Mouse (Mus musculus): ENCODE measurements at regions not wholly inside any gene's neighbourhood (a gene's known extent, or its start where the extent isn't known, plus 50 kb on each side); places are given as distances from the start of the nearest gene placed in this dataset.
A peak's percentile ranks its signal among the peaks of the same experiment; 100 is the strongest.
"Not testable (repeated sequence)": the region's sequence is repeated elsewhere in the genome, so short reads cannot be mapped to it uniquely, and the experiment has no call there.

GRCm38 (mm10) chr2:71597956-71598355 lies 51.4 kb upstream of the Dlx2 start:
- Histone ChIP-seq H3K9me3 (no peaks in the 10 kb centered on the region), H3K27me3 (replicated peaks) (peaks cover 19% of the 10 kb centered on the region), H3K4me3 (replicated peaks) (no peak overlapping the region), H3K36me3 (replicated peaks; ENCODE audit: low read length) (no peaks in the 10 kb centered on the region), H3K4me1 (peaks cover 30% of the 10 kb centered on the region)
- TF ChIP-seq FLI1 (IDR thresholded peaks at IDR 0.05; ENCODE audit: low read length) (no peak), GATA1 (IDR thresholded peaks at IDR 0.05; ENCODE audit: borderline replicate concordance, low read length) (no peak)

- Histone ChIP-seq H3K4me1 (peaks cover 27% of the 10 kb centered on the region), H3K27me3 (replicated peaks) (peaks cover 17% of the 10 kb centered on the region), H3K9me3 (no peaks in the 10 kb centered on the region), H3K36me3 (replicated peaks; ENCODE audit: low read length) (no peaks in the 10 kb centered on the region), H3K4me3 (replicated peaks) (peak overlapping the region; percentile 75)
- TF ChIP-seq GATA1 (IDR thresholded peaks at IDR 0.05; ENCODE audit: borderline replicate concordance, low read length): no peak
Measured at GRCm38 (mm10) chr2:71598368-71598767, 51.8 kb upstream of the Dlx2 start.

GRCm38 (mm10) chr2:71598778-71599177 lies 52.2 kb upstream of the Dlx2 start:
- no peaks in the 10 kb centered on the region for H3K36me3 ChIP-seq (replicated peaks; ENCODE audit: low read length)
- H3K27me3 ChIP-seq (replicated peaks): peaks cover 13% of the 10 kb centered on the region
- no peak for TF ChIP-seq FLI1 (IDR thresholded peaks at IDR 0.05; ENCODE audit: low read length)
- H3K4me3 ChIP-seq (replicated peaks): peak overlapping the region; percentile 75
- H3K4me1 ChIP-seq: peaks cover 24% of the 10 kb centered on the region
- no peaks in the 10 kb centered on the region for H3K9me3 ChIP-seq

- H3K4me3 ChIP-seq (replicated peaks): no peak overlapping the region
- peaks cover under 1% of the 10 kb centered on the region for H3K36me3 ChIP-seq (replicated peaks; ENCODE audit: low read length)
- TF ChIP-seq FLI1 (IDR thresholded peaks at IDR 0.05; ENCODE audit: low read length): no peak
- peaks cover 18% of the 10 kb centered on the region for H3K4me1 ChIP-seq
- peaks cover 8% of the 10 kb centered on the region for H3K27me3 ChIP-seq (replicated peaks)
- peaks cover 6% of the 10 kb centered on the region for H3K9me3 ChIP-seq
Measured at GRCm38 (mm10) chr2:71600213-71600612, 53.7 kb upstream of the Dlx2 start.

DNA sequence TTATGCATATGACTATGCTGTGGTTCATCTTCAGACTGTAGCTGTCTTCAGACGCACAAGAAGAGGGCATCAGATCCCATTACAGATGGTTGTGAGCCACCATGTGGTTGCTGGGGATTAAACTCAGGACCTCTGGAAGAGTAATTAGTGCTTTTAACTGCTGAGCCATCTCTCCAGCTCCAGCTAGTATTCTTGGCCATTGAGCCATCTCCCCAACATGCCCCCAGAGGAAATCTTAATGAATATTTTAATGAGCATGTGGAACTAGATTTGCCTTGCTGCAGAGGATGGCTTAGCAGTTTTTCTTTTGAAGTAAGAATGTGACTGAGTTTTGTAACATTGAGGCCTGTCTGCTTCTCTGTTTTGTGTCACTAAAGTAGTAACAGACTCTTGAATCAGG lies 54.4 kb upstream of the Dlx2 start:
- H3K27me3 ChIP-seq (replicated peaks): peaks cover 4% of the 10 kb centered on the region
- H3K9me3 ChIP-seq: peaks cover 14% of the 10 kb centered on the region
- TF ChIP-seq FLI1 (IDR thresholded peaks at IDR 0.05; ENCODE audit: low read length): no peak
- TF ChIP-seq GATA1 (IDR thresholded peaks at IDR 0.05; ENCODE audit: borderline replicate concordance, low read length): no peak
- H3K4me1 ChIP-seq: peaks cover 18% of the 10 kb centered on the region
- H3K4me3 ChIP-seq (replicated peaks): no peak overlapping the region
- H3K36me3 ChIP-seq (replicated peaks; ENCODE audit: low read length): peaks cover 6% of the 10 kb centered on the region

DNA sequence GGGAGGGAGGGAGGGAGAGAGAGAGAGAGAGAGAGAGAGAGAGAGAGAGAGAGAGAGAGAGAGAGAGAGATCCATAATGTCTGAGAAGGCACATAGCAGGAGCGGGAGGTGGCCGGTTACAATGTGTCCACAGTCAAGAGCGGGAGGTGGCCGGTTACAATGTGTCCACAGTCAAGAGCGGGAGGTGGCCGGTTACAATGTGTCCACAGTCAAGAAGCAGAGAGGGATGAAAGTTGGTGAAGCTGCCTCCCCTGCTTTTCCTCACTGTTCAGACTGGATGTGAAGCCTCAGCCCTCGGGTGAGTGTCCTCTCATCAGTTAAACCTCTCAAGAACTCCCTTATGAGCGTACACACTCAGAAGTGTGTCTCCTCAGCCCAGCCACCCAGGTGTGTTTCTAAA lies 57.2 kb upstream of the Dlx2 start:
- H3K4me3 ChIP-seq (replicated peaks); H3K27me3 ChIP-seq (replicated peaks); H3K4me1 ChIP-seq; H3K36me3 ChIP-seq (replicated peaks; ENCODE audit: low read length): not testable (repeated sequence)
- peaks cover 15% of the 10 kb centered on the region for H3K9me3 ChIP-seq

DNA sequence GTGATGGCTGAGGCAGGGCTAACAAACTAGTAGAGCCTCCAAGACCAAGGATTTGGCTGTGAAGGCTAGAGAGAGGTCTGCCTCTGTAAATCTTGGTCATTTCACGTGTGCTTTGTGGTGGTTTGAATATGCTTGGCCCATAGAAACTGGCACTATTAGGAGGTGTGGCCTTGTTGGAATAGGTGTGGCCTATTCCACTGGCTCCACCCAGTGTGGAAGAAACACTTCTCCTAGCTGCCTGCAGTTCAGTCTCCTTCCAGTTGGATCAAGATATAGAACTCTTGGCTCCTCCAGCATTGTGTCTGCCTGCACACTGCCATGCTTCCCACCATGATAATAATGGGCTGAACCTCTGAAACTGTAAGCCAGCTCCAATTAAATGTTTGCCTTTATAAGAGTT lies 59.1 kb upstream of the Dlx2 start:
- Histone ChIP-seq H3K4me1 (peaks cover 2% of the 10 kb centered on the region), H3K4me3 (replicated peaks) (no peak overlapping the region), H3K36me3 (replicated peaks; ENCODE audit: low read length) (peaks cover 6% of the 10 kb centered on the region), H3K27me3 (replicated peaks) (no peaks in the 10 kb centered on the region), H3K9me3 (peaks cover 15% of the 10 kb centered on the region)
- TF ChIP-seq FLI1 (IDR thresholded peaks at IDR 0.05; ENCODE audit: low read length) (no peak), GATA1 (IDR thresholded peaks at IDR 0.05; ENCODE audit: borderline replicate concordance, low read length) (no peak)

- no peak for TF ChIP-seq FLI1 (IDR thresholded peaks at IDR 0.05; ENCODE audit: low read length)
- TF ChIP-seq GATA1 (IDR thresholded peaks at IDR 0.05; ENCODE audit: borderline replicate concordance, low read length): no peak
Measured at GRCm38 (mm10) chr2:71607087-71607502, 60.5 kb upstream of the Dlx2 start.

GRCm38 (mm10) chr2:71613216-71613615 lies 66.7 kb upstream of the Dlx2 start:
- Histone ChIP-seq H3K4me1 (peaks cover 36% of the 10 kb centered on the region), H3K9me3 (no peaks in the 10 kb centered on the region), H3K4me3 (replicated peaks) (no peak overlapping the region), H3K36me3 (replicated peaks; ENCODE audit: low read length) (no peaks in the 10 kb centered on the region), H3K27me3 (replicated peaks) (no peaks in the 10 kb centered on the region)
- TF ChIP-seq FLI1 (IDR thresholded peaks at IDR 0.05; ENCODE audit: low read length) (no peak), GATA1 (IDR thresholded peaks at IDR 0.05; ENCODE audit: borderline replicate concordance, low read length) (no peak)

More at GRCm38 (mm10) chr2:71607087-71607502, 60.5 kb upstream of the Dlx2 start:
- H3K9me3 ChIP-seq: peaks cover 15% of the 10 kb centered on the region
- H3K4me3 ChIP-seq (replicated peaks): no peak overlapping the region
- H3K36me3 ChIP-seq (replicated peaks; ENCODE audit: low read length): peaks cover 6% of the 10 kb centered on the region
- H3K27me3 ChIP-seq (replicated peaks): no peaks in the 10 kb centered on the region
- peaks cover 7% of the 10 kb centered on the region for H3K4me1 ChIP-seq

DNA sequence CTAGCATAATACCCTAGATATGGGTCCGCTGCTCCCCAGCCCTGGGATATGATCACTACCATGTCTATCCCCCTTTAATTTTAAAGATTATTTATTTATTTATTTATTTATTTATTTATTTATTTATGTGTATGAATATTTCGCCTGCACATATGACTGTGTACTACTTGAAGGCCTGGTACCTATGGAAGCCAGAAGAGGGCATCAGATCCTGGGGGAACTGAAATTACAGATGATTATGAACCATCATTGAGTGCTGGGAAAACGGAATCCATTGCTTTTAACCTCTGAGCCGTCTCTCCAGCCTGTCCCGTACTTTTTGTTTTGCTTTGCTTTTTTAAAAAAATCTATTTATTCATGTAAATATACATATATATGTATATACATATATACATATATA lies 70.0 kb upstream of the Dlx2 start:
- Histone ChIP-seq H3K27me3 (replicated peaks) (no peaks in the 10 kb centered on the region), H3K36me3 (replicated peaks; ENCODE audit: low read length) (no peaks in the 10 kb centered on the region), H3K4me3 (replicated peaks) (no peak overlapping the region), H3K4me1 (peaks cover 40% of the 10 kb centered on the region), H3K9me3 (0 out of 2 replicates have a peak, but pooled peaks cover 4% of the 10 kb centered on the region)
- TF ChIP-seq GATA1 (IDR thresholded peaks at IDR 0.05; ENCODE audit: borderline replicate concordance, low read length) (no peak), FLI1 (IDR thresholded peaks at IDR 0.05; ENCODE audit: low read length) (no peak)

GRCm38 (mm10) chr2:71621458-71621857 lies 74.9 kb upstream of the Dlx2 start:
- peaks cover 3% of the 10 kb centered on the region for H3K36me3 ChIP-seq (replicated peaks; ENCODE audit: low read length)
- peaks cover 65% of the 10 kb centered on the region for H3K4me1 ChIP-seq
- no peaks in the 10 kb centered on the region for H3K27me3 ChIP-seq (replicated peaks)
- no peak for TF ChIP-seq FLI1 (IDR thresholded peaks at IDR 0.05; ENCODE audit: low read length)
- no peak for TF ChIP-seq GATA1 (IDR thresholded peaks at IDR 0.05; ENCODE audit: borderline replicate concordance, low read length)
- 0 out of 2 replicates have a peak, but pooled peaks cover 4% of the 10 kb centered on the region for H3K9me3 ChIP-seq
- H3K4me3 ChIP-seq (replicated peaks): no peak overlapping the region
